Mouse (Mus musculus): ENCODE measurements around the gene Tas2r106.

Tas2r106 gene

DNA sequence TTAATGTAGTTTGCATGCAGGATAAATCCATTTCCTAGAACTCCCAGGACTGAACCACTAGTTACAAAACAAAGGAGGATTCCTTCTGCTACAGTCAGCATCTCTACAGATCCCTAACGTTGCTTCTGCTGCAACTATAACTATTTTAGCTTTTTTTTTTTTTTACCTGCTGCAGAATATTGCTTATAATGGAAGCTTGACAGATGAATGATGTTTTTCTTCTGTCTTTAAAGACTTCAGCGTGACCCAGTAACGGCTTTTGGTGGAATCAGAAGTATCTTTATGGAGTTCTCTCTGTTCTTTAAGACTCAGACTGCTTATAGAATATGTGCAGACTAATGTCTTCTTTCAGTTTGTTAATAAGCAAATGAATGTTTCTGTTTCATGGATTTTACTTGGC, at the start of gene Tas2r106:
TSS of gene Tas2r106 (minus strand) at position 101 of the 400 bp plus-strand sequence.
- DNase-seq (ENCODE audit: low spot score), result no peak

DNA sequence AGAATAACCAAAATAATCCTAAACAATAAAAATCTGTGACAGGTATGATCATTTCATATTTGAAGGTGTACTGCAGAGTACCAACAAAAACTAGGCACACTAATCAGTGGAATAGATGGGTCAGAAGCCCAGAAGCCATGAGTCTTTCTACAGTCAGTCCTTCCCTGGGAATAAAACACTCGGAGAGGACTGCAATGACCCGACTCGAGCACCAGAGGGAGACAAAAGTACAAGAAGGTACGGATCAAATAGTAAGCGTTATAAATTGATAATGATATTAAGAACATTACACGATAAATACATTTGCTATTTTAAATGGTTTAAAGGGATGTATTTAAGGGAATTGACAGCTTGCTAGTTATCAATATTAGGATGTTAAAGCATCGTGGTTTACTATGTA, 34.1 kb upstream of the Tas2r106 start:
- DNase-seq (ENCODE audit: low spot score), result no peak

DNA sequence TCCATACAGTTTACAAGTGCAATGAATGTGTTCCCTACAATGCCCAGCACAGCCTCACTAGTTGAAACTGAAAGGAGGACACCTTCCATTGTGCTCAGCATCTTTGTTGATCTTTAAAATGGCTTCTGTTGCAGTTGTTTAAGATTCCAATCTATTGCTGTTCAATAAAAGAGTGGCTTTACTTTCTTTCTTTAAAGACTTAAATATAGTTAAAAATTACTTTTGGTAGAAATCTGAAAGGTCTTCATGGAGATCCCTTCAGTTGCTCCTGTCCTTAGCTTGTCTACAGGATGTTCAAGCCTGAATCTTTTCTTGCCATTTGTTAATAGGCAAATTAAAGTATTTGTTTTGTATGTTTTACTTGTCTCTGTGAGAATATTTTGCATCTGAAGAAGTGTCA, 11.3 kb upstream of the Tas2r106 start, which contains the start of gene Tas2r114:
TSS of gene Tas2r114 (minus strand) at position 101 of the 400 bp plus-strand sequence.
- no peak for DNase-seq (ENCODE audit: low spot score)

DNA sequence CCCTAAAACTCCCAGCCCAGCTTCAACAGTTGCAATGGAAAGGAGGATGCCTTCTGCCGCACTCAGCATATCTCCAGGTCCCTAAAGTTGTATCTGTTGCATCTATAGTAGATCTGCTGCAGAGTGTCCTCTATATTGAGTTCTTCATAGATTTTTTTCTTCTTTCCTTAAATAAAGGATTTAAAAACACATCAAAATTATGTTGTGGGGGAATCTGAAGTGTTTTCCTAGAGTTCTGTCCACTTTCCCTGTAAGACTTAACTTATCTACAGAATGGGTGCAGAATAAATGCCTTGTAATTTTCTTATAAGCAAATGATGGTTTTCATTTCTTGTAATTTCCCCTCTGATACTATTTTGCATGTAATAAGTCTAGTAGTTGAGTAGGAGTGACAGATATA, 8.7 kb upstream of the Tas2r106 start, which contains the start of gene Tas2r105:
TSS of gene Tas2r105 (minus strand) at position 101 of the 400 bp plus-strand sequence.
- DNase-seq (ENCODE audit: low spot score), result no peak

GRCm38 (mm10) chr6:131685644-131686043, 7.0 kb upstream of the Tas2r106 start, which contains the start of gene Tas2r104:
Gene Tas2r104, minus strand, starts transcription at chr6:131685744.
- no peak for DNase-seq (ENCODE audit: low spot score)

DNA sequence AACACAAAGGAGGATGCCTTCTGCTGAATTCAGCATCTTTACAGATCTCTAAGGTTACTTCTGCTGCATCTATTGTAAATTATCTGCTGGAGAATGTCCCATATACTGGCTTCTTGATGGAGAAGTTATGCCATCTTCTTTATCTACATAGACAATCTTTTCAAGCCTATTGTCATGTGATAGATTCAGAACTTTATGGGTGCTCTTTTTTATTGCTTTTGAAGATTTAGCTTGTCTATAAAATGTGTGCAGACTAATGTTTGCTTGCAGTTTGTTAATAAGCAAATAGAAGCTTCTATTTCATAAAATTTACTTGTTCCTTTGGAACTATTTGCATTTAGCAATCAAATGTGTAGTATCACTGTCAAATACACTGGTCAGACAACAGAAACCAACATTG, 18.6 kb downstream of the Tas2r106 start, which contains the start of gene Tas2r107:
TSS of gene Tas2r107 (minus strand) at position 101 of the 400 bp plus-strand sequence.
- DNase-seq (ENCODE audit: low spot score), result no peak

GRCm38 (mm10) chr6:131630812-131631211, 47.9 kb downstream of the Tas2r106 start, which contains the start of gene Tas2r130:
Gene Tas2r130, minus strand, starts transcription at chr6:131630912.
- DNase-seq (ENCODE audit: low spot score), result no peak

All from layer of hippocampus, adult 9-10 months (tissue).